In genomic region chr14:58999106-58999778, GRCm38 (mm10) we compare ENCODE assay signal across 14 mouse cellular contexts.
DNase-seq lines count a peak whose midpoint lies in the region; ATAC-seq lines count a peak whose summit lies in the region.
"Had no signal": no experiment of that assay in that cellular context is flagged by ENCODE, and none has a peak within 500 bp of the region (broad histone marks: within the 10 kb centered on the region; RNA-seq: fewer than 3 reads in every experiment).

No protein-coding gene starts in this region.

- no peaks in the 10 kb centered on the region for H3K36me3 ChIP-seq in midbrain, embryonic 11.5 days (ENCODE audit: control insufficient read depth, insufficient read depth, low read length)
- no peaks in the 10 kb centered on the region for H3K36me3 ChIP-seq in midbrain, embryonic 15.5 days (replicated peaks)
- H3K36me3 ChIP-seq: heart, embryonic 15.5 days; liver, embryonic 12.5 days; neural tube, embryonic 12.5 days had no signal

- 49% methylated on average over 5 of the region's 5 CpGs for WGBS in midbrain, embryonic 11.5 days
- 34% methylated on average over 5 of the region's 5 CpGs for WGBS in midbrain, embryonic 15.5 days

- H3K27ac ChIP-seq in midbrain, embryonic 11.5 days (ENCODE audit: low read depth, low read length): no peak overlapping the region
- H3K27ac ChIP-seq in midbrain, embryonic 15.5 days: no peak overlapping the region
- H3K27ac ChIP-seq: heart, embryonic 15.5 days; liver, embryonic 12.5 days; neural tube, embryonic 12.5 days had no signal

- H3K9ac ChIP-seq in midbrain, embryonic 11.5 days (ENCODE audit: low read length): no peak overlapping the region
- H3K9ac ChIP-seq in midbrain, embryonic 15.5 days: no peak overlapping the region
- H3K9ac ChIP-seq: heart, embryonic 15.5 days; liver, embryonic 12.5 days; neural tube, embryonic 12.5 days had no signal

- peak; percentile 54 for ATAC-seq in midbrain, embryonic 11.5 days (ENCODE audit: low FRiP score)
- no peak for ATAC-seq in midbrain, embryonic 15.5 days (replicated peaks)
- ATAC-seq: liver, embryonic 12.5 days had no signal

- H3K4me2 ChIP-seq in midbrain, embryonic 11.5 days: no peak overlapping the region
- H3K4me2 ChIP-seq in midbrain, embryonic 15.5 days: no peak overlapping the region
- H3K4me2 ChIP-seq: heart, embryonic 15.5 days; liver, embryonic 12.5 days; neural tube, embryonic 12.5 days had no signal

- DNase-seq in embryo, embryonic 11 days: peak; percentile 22
- DNase-seq in embryo, embryonic 10 days (ENCODE audit: low spot score): no peak
- DNase-seq in heart, postnatal 4 days: peak; percentile 24
- DNase-seq in heart, adult 8-10 months (ENCODE audit: low spot score): no peak
- no peak for DNase-seq in midbrain, embryonic 11.5 days (ENCODE audit: low spot score, missing footprints)
- peak; percentile 29 for DNase-seq in retina, adult 2 months (ENCODE audit: low read depth, low spot score)
- no peak for DNase-seq in thymus, postnatal 10 days (ENCODE audit: low spot score in 2 of 2)
- DNase-seq: adrenal gland, postnatal 36 days; cerebellum, adult 11 months; thymus, postnatal 14 days had no signal

- no peaks in the 10 kb centered on the region; the same call in 1 of the 2 replicates for H3K4me1 ChIP-seq in midbrain, embryonic 11.5 days (ENCODE audit: control insufficient read depth, insufficient read depth, low read length)
- H3K4me1 ChIP-seq in midbrain, embryonic 15.5 days: no peaks in the 10 kb centered on the region
- H3K4me1 ChIP-seq: liver, embryonic 12.5 days; neural tube, embryonic 12.5 days had no signal

- no peaks in the 10 kb centered on the region for H3K9me3 ChIP-seq in midbrain, embryonic 11.5 days (ENCODE audit: control insufficient read depth, low read length)
- H3K9me3 ChIP-seq in midbrain, embryonic 15.5 days: no peaks in the 10 kb centered on the region
- H3K9me3 ChIP-seq: heart, embryonic 15.5 days; neural tube, embryonic 12.5 days had no signal

- no peaks in the 10 kb centered on the region for H3K27me3 ChIP-seq in midbrain, embryonic 11.5 days (ENCODE audit: control insufficient read depth, insufficient read depth, low read length)
- H3K27me3 ChIP-seq in midbrain, embryonic 15.5 days (replicated peaks): no peaks in the 10 kb centered on the region
- H3K27me3 ChIP-seq: heart, embryonic 15.5 days; liver, embryonic 12.5 days; neural tube, embryonic 12.5 days had no signal

- no peak overlapping the region for H3K4me3 ChIP-seq in midbrain, embryonic 11.5 days (ENCODE audit: low read depth, low read length)
- H3K4me3 ChIP-seq in midbrain, embryonic 15.5 days: no peak overlapping the region
- H3K4me3 ChIP-seq: heart, embryonic 15.5 days; liver, embryonic 12.5 days; neural tube, embryonic 12.5 days had no signal

Comparison
In these comparisons a context has a peak if more than half of its experiments do, and no peak if none do; other contexts are left out.
1. DNase-seq: peak in embryo, embryonic 11 days (single experiment), heart, postnatal 4 days (single experiment) and retina, adult 2 months (single experiment); none in embryo, embryonic 10 days (single experiment), heart, adult 8-10 months (single experiment), midbrain, embryonic 11.5 days (single experiment) and thymus, postnatal 10 days (0 of 2).